ENCODE assay signal across 8 mouse cellular contexts in genomic region chr3:6106659-6107058, GRCm38 (mm10).
DNase-seq lines count a peak whose midpoint lies in the region; ATAC-seq and TF ChIP-seq lines count a peak whose summit lies in the region.

No protein-coding gene starts in this region.

- TF ChIP-seq POLR2A in kidney, adult 2 months (IDR thresholded peaks at IDR 0.05; ENCODE audit: low read depth, low read length) = no peak
- TF ChIP-seq POLR2A in CH12.LX (IDR thresholded peaks at IDR 0.05; ENCODE audit: low read depth, low read length) = no peak

- H3K36me3 ChIP-seq in kidney, adult 2 months (ENCODE audit: control insufficient read depth, insufficient read depth, low read length) = no peaks in the 10 kb centered on the region
- no peaks in the 10 kb centered on the region for H3K36me3 ChIP-seq in kidney, embryonic 14.5 days (ENCODE audit: control insufficient read depth, insufficient read depth, low read length)
- H3K36me3 ChIP-seq in CH12.LX (replicated peaks in 1 of 2; ENCODE audit: control insufficient read depth in 1 of 2, insufficient read depth in 1 of 2, low read length in 1 of 2) = no peaks in the 10 kb centered on the region

- no peak overlapping the region for H3K27ac ChIP-seq in kidney, adult 2 months (ENCODE audit: insufficient read depth, low read depth, low read length)
- H3K27ac ChIP-seq in kidney, embryonic 14.5 days (ENCODE audit: low read depth, low read length) = no peak overlapping the region
- no peak overlapping the region for H3K27ac ChIP-seq in CH12.LX (ENCODE audit: insufficient read depth, low read depth)

- no peak overlapping the region for H3K9ac ChIP-seq in kidney, embryonic 14.5 days (ENCODE audit: low read depth, low read length)
- H3K9ac ChIP-seq in CH12.LX (ENCODE audit: insufficient read depth, low read depth) = no peak overlapping the region

- no peak overlapping the region for H3K4me3 ChIP-seq in kidney, adult 2 months (ENCODE audit: insufficient read depth, low read depth, low read length)
- H3K4me3 ChIP-seq in kidney, embryonic 14.5 days (ENCODE audit: low read length) = no peak overlapping the region
- H3K4me3 ChIP-seq in CH12.LX (replicated peaks in 1 of 3; ENCODE audit: low read depth in 2 of 3, low read length in 2 of 3, poor library complexity in 1 of 3) = no peak overlapping the region

- in situ Hi-C loops in CH12.LX (cut with MboI; ENCODE audit: low pct_ligation_motif_present, low pct_unique_long_range_greater_than_20kb, low sequenced_read_pairs) = no loop called here

- H3K9me3 ChIP-seq in kidney, embryonic 14.5 days (ENCODE audit: control insufficient read depth, low read length) = no peaks in the 10 kb centered on the region
- H3K9me3 ChIP-seq in CH12.LX (replicated peaks; ENCODE audit: low read length) = no peaks in the 10 kb centered on the region

- TF ChIP-seq CTCF in kidney, adult 2 months (conservative IDR thresholded peaks at IDR 0.05; ENCODE audit: insufficient read depth, insufficient read length, low read depth, low read length) = 0 out of 2 replicates have a peak, but pooled peaks have one; percentile 13
- TF ChIP-seq CTCF in CH12.LX (conservative IDR thresholded peaks at IDR 0.05 in 1 of 2, IDR thresholded peaks at IDR 0.05 in 1 of 2; ENCODE audit: low read depth in 2 of 2, low read length in 2 of 2) = peak; percentile 52 to 79; a peak in 3 of 4 replicates

- TF ChIP-seq RAD21 in CH12.LX (IDR thresholded peaks at IDR 0.05; ENCODE audit: low read depth, low read length) = peak; percentile 97

- no peaks in the 10 kb centered on the region for H3K79me2 ChIP-seq in CH12.LX (replicated peaks; ENCODE audit: control insufficient read depth, extremely low read depth, insufficient read depth, poor library complexity, severe bottlenecking)

- peak; percentile 4 for DNase-seq in kidney, adult 2 months
- peak; percentile 81 for DNase-seq in CH12.LX (ENCODE audit: extremely low read depth)
- peak; percentile 65 for DNase-seq in brain, embryonic 18.5 days (ENCODE audit: low read depth, low spot score)
- peak; percentile 44 for DNase-seq in hindlimb bud, embryonic 11.5 days (ENCODE audit: extremely low spot score, low read depth, low spot score)
- peak; percentile 39 for DNase-seq in skeletal muscle tissue, adult 2 months (ENCODE audit: low read depth, low spot score)
- DNase-seq in gastrocnemius, adult 8-10 months (ENCODE audit: low spot score in 2 of 2) = no peak
- no peak for DNase-seq in thymus, postnatal 10 days (ENCODE audit: low spot score in 2 of 2)

- no peaks in the 10 kb centered on the region for H3K4me1 ChIP-seq in kidney, adult 2 months (ENCODE audit: control insufficient read depth, insufficient read depth, low read length)
- no peaks in the 10 kb centered on the region for H3K4me1 ChIP-seq in kidney, embryonic 14.5 days (ENCODE audit: control insufficient read depth, insufficient read depth, low read length)
- H3K4me1 ChIP-seq in CH12.LX (ENCODE audit: control insufficient read depth in 1 of 2, insufficient read depth in 2 of 2) = no peaks in the 10 kb centered on the region

- H3K27me3 ChIP-seq in kidney, adult 2 months (replicated peaks; ENCODE audit: control insufficient read depth, insufficient read depth, low read length) = no peaks in the 10 kb centered on the region
- H3K27me3 ChIP-seq in kidney, embryonic 14.5 days (ENCODE audit: control insufficient read depth, insufficient read depth, low read length) = no peaks in the 10 kb centered on the region
- H3K27me3 ChIP-seq in CH12.LX (replicated peaks) = no peaks in the 10 kb centered on the region

- dilution Hi-C loops in CH12.LX (cut with MboI; ENCODE audit: extremely low pct_ligation_motif_present, extremely low pct_unique_long_range_greater_than_20kb, low sequenced_read_pairs) = no loop called here

- ATAC-seq in kidney, embryonic 14.5 days (ENCODE audit: low FRiP score, low TSS enrichment) = no peak

- no peak overlapping the region for H3K4me2 ChIP-seq in kidney, embryonic 14.5 days (replicated peaks; ENCODE audit: low read depth, low read length)
- no peak overlapping the region for H3K4me2 ChIP-seq in CH12.LX (ENCODE audit: insufficient read depth, low read depth, poor library complexity, severe bottlenecking)

- no peak for TF ChIP-seq EP300 in CH12.LX (IDR thresholded peaks at IDR 0.05; ENCODE audit: low read length)

- 14% methylated on average over 2 of the region's 2 CpGs for WGBS in kidney, adult 2 months
- 13% methylated on average over 2 of the region's 2 CpGs for WGBS in kidney, embryonic 14.5 days

TF ChIP-seq in CH12.LX, 34 proteins besides CTCF, POLR2A, EP300 and RAD21:
- TF ChIP-seq ZNF384 (IDR thresholded peaks at IDR 0.05; ENCODE audit: low read depth, low read length) = peak; percentile 35; the same call in 1 of the 2 replicates
- peak; percentile 60; the same call in 1 of the 2 replicates for TF ChIP-seq MAX (IDR thresholded peaks at IDR 0.05; ENCODE audit: low read length)
- peak; percentile 74 for TF ChIP-seq SMC3 (IDR thresholded peaks at IDR 0.05; ENCODE audit: low read depth, low read length)
- no peak for TF ChIP-seq TCF12 (IDR thresholded peaks at IDR 0.05; ENCODE audit: low read depth, low read length)
- 0 out of 2 replicates have a peak, but pooled peaks have one; percentile 78 for TF ChIP-seq MYC (IDR thresholded peaks at IDR 0.05; ENCODE audit: low read depth, low read length)
- TF ChIP-seq ZC3H11A (IDR thresholded peaks at IDR 0.05; ENCODE audit: low read depth, low read length) = peak; percentile 30; the same call in 1 of the 2 replicates

Comparison
In these comparisons a context has a peak if more than half of its experiments do, and no peak if none do; other contexts are left out.
1. DNase-seq: peak in kidney, adult 2 months (single experiment), CH12.LX (single experiment), brain, embryonic 18.5 days (single experiment), hindlimb bud, embryonic 11.5 days (single experiment) and skeletal muscle tissue, adult 2 months (single experiment); none in gastrocnemius, adult 8-10 months (0 of 2) and thymus, postnatal 10 days (0 of 2).